Mouse (Mus musculus) intestine, postnatal 0 days (tissue): ENCODE results near the gene Creb3l2. TPM values are rescaled to one million over a fixed set of nuclear protein-coding genes. Genes with fewer than 3 reads are reported as not detected.

Experiments used
- ATAC-seq: fragments of 200-750 bp; cut with Nextera tagmentation; 2 replicates; pipeline ENCODE4 v1.8.0; 2017; ENCODE audit warnings: mild to moderate bottlenecking, moderate TSS enrichment, moderate library complexity
- H3K27ac ChIP-seq: fragments of 300-500 bp; sonication (generic); 2 replicates; pipeline ENCODE4 v1.5.1; 2014; ENCODE audit warnings: mild to moderate bottlenecking, low read depth, low read length, moderate library complexity
- H3K27me3 ChIP-seq: fragments of 300-500 bp; sonication (generic); replicated peaks from 2 replicates; pipeline ENCODE4 v1.6.1; 2014; ENCODE audit warnings: low read length, mixed read lengths; ENCODE audit not compliant: control insufficient read depth, insufficient read depth
- H3K36me3 ChIP-seq: fragments of 300-500 bp; sonication (generic); 2 replicates; pipeline ENCODE4 v1.6.1; 2014; ENCODE audit warnings: mild to moderate bottlenecking, moderate library complexity; ENCODE audit not compliant: control insufficient read depth, insufficient read depth
- H3K4me1 ChIP-seq: fragments of 300-500 bp; sonication (generic); replicated peaks from 2 replicates; pipeline ENCODE4 v1.6.1; 2014; ENCODE audit warnings: antibody characterized with exemption, low read length, mixed read lengths; ENCODE audit not compliant: control insufficient read depth, insufficient read depth
- H3K4me2 ChIP-seq: fragments of 300-500 bp; sonication (generic); replicated peaks from 2 replicates; pipeline ENCODE4 v1.6.1; 2014; ENCODE audit warnings: low read depth, mild to moderate bottlenecking, moderate library complexity
- H3K4me3 ChIP-seq: fragments of 300-500 bp; sonication (generic); 2 replicates; pipeline ENCODE4 v1.5.1; 2014; ENCODE audit warnings: low read depth, low read length
- H3K9ac ChIP-seq: fragments of 300-500 bp; sonication (generic); 2 replicates; pipeline ENCODE4 v1.6.1; 2014; ENCODE audit warnings: mild to moderate bottlenecking, low read depth, low read length
- H3K9me3 ChIP-seq: fragments of 300-500 bp; sonication (generic); 2 replicates; pipeline ENCODE4 v1.6.1; 2016; ENCODE audit warnings: mixed run types; ENCODE audit not compliant: control insufficient read depth
- CTCF ChIP-seq: sonication (generic); IDR thresholded peaks from 2 replicates; pipeline ENCODE4 v1.5.1; 2016; ENCODE audit warnings: low read depth, mild to moderate bottlenecking, control low read depth, antibody characterized with exemption, moderate library complexity
- WGBS: fragments of 180-500 bp; shearing (Covaris S2); extraction: QIAGEN DNeasy Blood & Tissue Kit; methylation state at CpG from one replicate; pipeline ENCODE4 v1.1.7; 2014; 5-methylcytosine and 5-hydroxymethylcytosine counted together
- polyA plus RNA-seq: library from polyadenylated mRNA; unstranded; fragments of >200 nt; fragmentation: Nextera tagmentation; extraction: Ambion mirVana; gene quantifications from 2 replicates; pipeline ENCODE4 v1.2.1, GENCODE M21; 2015

Creb3l2 gene
- polyA plus RNA-seq, 1 experiment from 2014 or later, result 10.0 TPM

DNA sequence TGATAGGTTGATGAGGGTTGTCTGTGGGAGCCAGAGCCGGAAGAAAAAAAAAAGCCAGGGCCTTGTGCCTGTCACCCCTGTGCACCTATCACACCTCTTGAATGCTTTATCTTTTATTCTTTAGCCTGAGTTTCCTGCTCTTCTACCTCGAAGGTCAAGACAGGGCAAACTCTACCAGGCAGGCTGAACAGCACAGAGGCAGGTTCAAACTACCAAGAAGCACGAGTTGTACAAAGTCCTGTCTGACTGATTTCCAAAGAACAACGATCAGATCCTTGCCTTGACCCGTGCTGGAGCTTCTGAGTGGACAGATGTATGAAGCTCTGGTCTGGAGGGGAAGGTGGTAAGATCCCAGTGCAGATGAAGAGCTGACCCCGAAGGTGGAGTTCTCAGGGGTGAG, 20.8 kb downstream of the Creb3l2 start:
- Histone ChIP-seq H3K4me2 (no peak overlapping the region), H3K27ac (peak overlapping the region; percentile 41), H3K4me1 (peaks cover 3% of the 10 kb centered on the region; the same call in 1 of the 2 replicates), H3K27me3 (no peaks in the 10 kb centered on the region), H3K9ac (no peak overlapping the region), H3K9me3 (no peaks in the 10 kb centered on the region), H3K36me3 (0 out of 2 replicates have a peak, but pooled peaks cover 3% of the 10 kb centered on the region), H3K4me3 (no peak overlapping the region)
- TF ChIP-seq CTCF, result no peak
- WGBS, result 61% methylated on average over 6 of the region's 6 CpGs
- peak; percentile 87 for ATAC-seq

DNA sequence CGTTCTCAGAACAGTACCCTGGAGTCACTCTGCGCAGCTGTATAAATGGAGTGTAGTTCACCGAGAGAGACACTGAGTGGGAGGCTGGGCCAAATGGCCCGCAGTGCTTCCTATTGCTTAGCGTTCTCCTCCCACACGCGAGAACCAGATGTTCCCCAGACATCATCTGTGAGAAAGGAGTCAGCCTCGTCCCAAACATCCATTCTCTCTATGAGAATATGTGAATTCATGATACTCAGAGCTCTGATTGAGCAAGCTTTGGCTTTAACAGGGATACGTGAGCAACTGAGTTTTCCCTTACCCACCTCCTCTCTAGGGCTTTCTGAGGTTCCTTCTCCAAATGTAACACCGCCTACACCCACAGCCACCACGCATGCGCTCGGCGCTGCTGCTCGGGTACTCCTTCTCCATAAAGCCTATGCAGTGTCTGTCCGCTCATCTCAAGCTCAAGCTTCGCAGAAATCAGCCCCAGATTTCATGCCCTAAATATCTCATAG, 22.5 kb downstream of the Creb3l2 start:
- H3K4me2 ChIP-seq, result peak overlapping the region; percentile 27

DNA sequence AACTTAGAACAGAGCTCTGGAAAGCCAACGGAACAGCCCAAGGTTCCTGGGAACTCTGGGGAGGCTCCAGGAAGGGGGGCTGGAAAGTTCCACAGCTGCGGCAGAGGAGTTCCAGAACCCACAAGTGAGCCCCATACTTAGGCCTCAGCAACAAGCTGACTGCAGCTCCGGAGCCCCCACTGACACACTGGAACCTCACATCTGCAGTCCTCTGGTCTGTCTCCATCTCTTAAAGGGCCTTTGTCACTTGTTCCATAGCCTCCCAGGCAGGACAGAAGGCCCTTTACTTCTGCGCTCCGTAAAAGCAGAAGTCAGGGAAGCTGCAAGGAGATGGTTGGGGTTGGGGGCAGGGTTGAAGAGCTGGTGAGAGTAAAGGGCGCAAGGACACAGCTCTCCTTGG, 23.0 kb downstream of the Creb3l2 start:
- Histone ChIP-seq H3K36me3 (0 out of 2 replicates have a peak, but pooled peaks cover 3% of the 10 kb centered on the region), H3K27ac (peak overlapping the region; percentile 54), H3K4me2 (peak overlapping the region; percentile 27), H3K4me1 (no peaks in the 10 kb centered on the region; the same call in none of the 2 replicates), H3K4me3 (no peak overlapping the region), H3K9me3 (no peaks in the 10 kb centered on the region), H3K9ac (no peak overlapping the region), H3K27me3 (no peaks in the 10 kb centered on the region)
- 66% methylated on average over 6 of the region's 6 CpGs for WGBS
- ATAC-seq, result no peak
- no peak for TF ChIP-seq CTCF

More for the DNA sequence above, 22.5 kb downstream of the Creb3l2 start:
- Histone ChIP-seq H3K9ac (no peak overlapping the region), H3K4me1 (no peaks in the 10 kb centered on the region; the same call in none of the 2 replicates), H3K27ac (peak overlapping the region; percentile 54; the same call in 1 of the 2 replicates), H3K36me3 (0 out of 2 replicates have a peak, but pooled peaks cover 3% of the 10 kb centered on the region), H3K9me3 (no peaks in the 10 kb centered on the region), H3K4me3 (no peak overlapping the region), H3K27me3 (no peaks in the 10 kb centered on the region)
- no peak for TF ChIP-seq CTCF
- WGBS, result 72% methylated on average over 17 of the region's 17 CpGs
- no peak for ATAC-seq

- Histone ChIP-seq H3K4me1 (peaks cover 7% of the 10 kb centered on the region), H3K4me3 (no peak overlapping the region), H3K27ac (no peak overlapping the region), H3K27me3 (no peaks in the 10 kb centered on the region), H3K4me2 (no peak overlapping the region), H3K36me3 (0 out of 2 replicates have a peak, but pooled peaks cover 3% of the 10 kb centered on the region), H3K9ac (no peak overlapping the region), H3K9me3 (no peaks in the 10 kb centered on the region)
- TF ChIP-seq CTCF, result no peak
- no peak for ATAC-seq
- WGBS, result 83% methylated on average over 4 of the region's 4 CpGs
Observed at GRCm38 (mm10) chr6:37416743-37417142, 25.2 kb downstream of the Creb3l2 start.

GRCm38 (mm10) chr6:37415505-37415904, 26.4 kb downstream of the Creb3l2 start:
- WGBS, result 65% methylated on average over 6 of the region's 6 CpGs
- H3K27ac ChIP-seq, result no peak overlapping the region

DNA sequence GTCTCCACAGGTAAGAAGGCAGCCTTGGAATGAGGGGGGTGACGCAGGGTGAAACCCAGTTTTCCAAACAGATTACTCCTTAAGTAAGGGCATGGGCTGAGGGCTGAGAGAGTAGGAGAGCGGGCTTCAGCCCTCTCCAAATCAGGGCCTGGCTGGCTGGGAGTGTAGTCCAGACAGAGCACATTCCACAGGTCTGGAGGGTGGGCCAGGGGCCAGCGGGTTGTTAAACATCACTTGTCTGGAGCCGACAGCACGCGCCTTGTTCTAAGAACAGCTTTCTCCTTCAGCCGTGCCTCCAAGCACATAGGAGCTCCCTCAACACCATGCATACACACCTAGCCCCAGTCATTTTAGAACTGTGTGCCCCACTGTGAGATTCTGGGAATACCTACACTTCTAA, 26.9 kb downstream of the Creb3l2 start:
- Histone ChIP-seq H3K9ac (no peak overlapping the region), H3K9me3 (no peaks in the 10 kb centered on the region)
- TF ChIP-seq CTCF, result no peak

More at GRCm38 (mm10) chr6:37415505-37415904, 26.4 kb downstream of the Creb3l2 start:
- no peak for ATAC-seq
- Histone ChIP-seq H3K9ac (no peak overlapping the region), H3K4me1 (peaks cover 7% of the 10 kb centered on the region), H3K27me3 (no peaks in the 10 kb centered on the region), H3K4me3 (no peak overlapping the region), H3K36me3 (0 out of 2 replicates have a peak, but pooled peaks cover 3% of the 10 kb centered on the region), H3K4me2 (no peak overlapping the region), H3K9me3 (no peaks in the 10 kb centered on the region)
- TF ChIP-seq CTCF, result no peak

More for the DNA sequence above, 26.9 kb downstream of the Creb3l2 start:
- Histone ChIP-seq H3K27me3 (no peaks in the 10 kb centered on the region), H3K4me2 (no peak overlapping the region), H3K4me3 (no peak overlapping the region), H3K27ac (no peak overlapping the region), H3K36me3 (0 out of 2 replicates have a peak, but pooled peaks cover 3% of the 10 kb centered on the region), H3K4me1 (peaks cover 7% of the 10 kb centered on the region)
- 37% methylated on average over 7 of the region's 7 CpGs for WGBS
- ATAC-seq, result no peak
